Mouse (Mus musculus) embryonic fibroblast, embryonic 13.5 days (primary cell): ENCODE data around the gene Hnrnpu. TPM values are rescaled to one million over a fixed set of nuclear protein-coding genes. Genes with fewer than 3 reads are reported as not detected.
A peak's percentile ranks its signal among the peaks of the same experiment; 100 is the strongest.
"Not testable (repeated sequence)": the region's sequence is repeated elsewhere in the genome, so short reads cannot be mapped to it uniquely, and the experiment has no call there.

Experiments used
- H3K27ac ChIP-seq: 2 replicates; pipeline ENCODE4 v1.5.1; 2012; ENCODE audit warnings: low read length, control low read depth, inconsistent platforms; ENCODE audit not compliant: insufficient read depth
- H3K4me1 ChIP-seq: 2 replicates; pipeline ENCODE4 v1.6.1; 2011; ENCODE audit warnings: low read length; ENCODE audit not compliant: control insufficient read depth, insufficient read depth
- H3K4me3 ChIP-seq: 2 replicates; pipeline ENCODE4 v1.5.1; 2011; ENCODE audit warnings: mild to moderate bottlenecking, control low read depth, low read length; ENCODE audit not compliant: insufficient read depth
- CTCF ChIP-seq: IDR thresholded peaks from 2 replicates; pipeline ENCODE4 v1.5.1; 2011; ENCODE audit warnings: mild to moderate bottlenecking, control low read depth, low read length, moderate library complexity, borderline replicate concordance; ENCODE audit not compliant: insufficient read depth
- POLR2A ChIP-seq: IDR thresholded peaks from 2 replicates; pipeline ENCODE4 v1.6.1; 2011; ENCODE audit warnings: low read depth, mild to moderate bottlenecking, control low read depth, low read length, moderate library complexity
- polyA plus RNA-seq: library from polyadenylated mRNA; stranded (reverse); fragments of >200 nt; gene quantifications from 2 replicates; pipeline ENCODE4 v1.2.4, GENCODE M21; 2011; ENCODE audit warnings: low read depth; ENCODE audit not compliant: missing spikeins, insufficient read length

Gene Hnrnpu
- polyA plus RNA-seq, 1 experiment: 619 TPM

GRCm38 (mm10) chr1:178283946-178284720, 53.5 kb downstream of the Hnrnpu start:
- Histone ChIP-seq H3K4me3 (no peak overlapping the region), H3K4me1 (peaks cover 4% of the 10 kb centered on the region; the same call in 1 of the 2 replicates), H3K27ac (no peak overlapping the region)
- TF ChIP-seq CTCF: no peak
- no peak for TF ChIP-seq POLR2A

- not testable (repeated sequence) for H3K27ac ChIP-seq, H3K4me1 ChIP-seq, H3K4me3 ChIP-seq
Observed at GRCm38 (mm10) chr1:178283314-178283713, 54.3 kb downstream of the Hnrnpu start.

- TF ChIP-seq POLR2A (no peak), CTCF (no peak)
- Histone ChIP-seq H3K4me1 (no peaks in the 10 kb centered on the region), H3K27ac (no peak overlapping the region), H3K4me3 (peak overlapping the region; percentile 16)
Observed at GRCm38 (mm10) chr1:178276054-178276911, 61.3 kb downstream of the Hnrnpu start.

- Histone ChIP-seq H3K4me3 (peak overlapping the region; percentile 16), H3K27ac (no peak overlapping the region)
- TF ChIP-seq POLR2A (no peak), CTCF (no peak)
Observed at GRCm38 (mm10) chr1:178275738-178276053, 61.9 kb downstream of the Hnrnpu start.

GRCm38 (mm10) chr1:178275174-178275730, 62.3 kb downstream of the Hnrnpu start:
- TF ChIP-seq CTCF (no peak), POLR2A (no peak)
- no peak overlapping the region; the same call in 1 of the 2 replicates for H3K4me3 ChIP-seq
- H3K4me1 ChIP-seq: no peaks in the 10 kb centered on the region

More at GRCm38 (mm10) chr1:178275738-178276053, 61.9 kb downstream of the Hnrnpu start:
- no peaks in the 10 kb centered on the region for H3K4me1 ChIP-seq

More at GRCm38 (mm10) chr1:178275174-178275730, 62.3 kb downstream of the Hnrnpu start:
- no peak overlapping the region for H3K27ac ChIP-seq

Other genes with a start within 250 kb of the Hnrnpu start
- 47.1 and 54.9 TPM in 2 replicates for gene Desi2, start 150.4 kb downstream of the Hnrnpu start, polyA plus RNA-seq
- gene Cox20, start 18.7 kb downstream of the Hnrnpu start, polyA plus RNA-seq: 55.7 and 66.8 TPM in 2 replicates
- 2.2 and 2.7 TPM in 2 replicates for gene Efcab2, start 68.3 kb upstream of the Hnrnpu start, polyA plus RNA-seq
- gene Kif26b, start 191.3 kb upstream of the Hnrnpu start, polyA plus RNA-seq: 38.9 and 61.3 TPM in 2 replicates